Mouse (Mus musculus): ENCODE results near the gene Fadd. TPM values are rescaled to one million over a fixed set of nuclear protein-coding genes. Genes with fewer than 3 reads are reported as not detected.
A peak's percentile ranks its signal among the peaks of the same experiment; 100 is the strongest.

Gene Fadd
- polyA plus RNA-seq, 1 experiment from 2014 or later, result 8.6 TPM

DNA sequence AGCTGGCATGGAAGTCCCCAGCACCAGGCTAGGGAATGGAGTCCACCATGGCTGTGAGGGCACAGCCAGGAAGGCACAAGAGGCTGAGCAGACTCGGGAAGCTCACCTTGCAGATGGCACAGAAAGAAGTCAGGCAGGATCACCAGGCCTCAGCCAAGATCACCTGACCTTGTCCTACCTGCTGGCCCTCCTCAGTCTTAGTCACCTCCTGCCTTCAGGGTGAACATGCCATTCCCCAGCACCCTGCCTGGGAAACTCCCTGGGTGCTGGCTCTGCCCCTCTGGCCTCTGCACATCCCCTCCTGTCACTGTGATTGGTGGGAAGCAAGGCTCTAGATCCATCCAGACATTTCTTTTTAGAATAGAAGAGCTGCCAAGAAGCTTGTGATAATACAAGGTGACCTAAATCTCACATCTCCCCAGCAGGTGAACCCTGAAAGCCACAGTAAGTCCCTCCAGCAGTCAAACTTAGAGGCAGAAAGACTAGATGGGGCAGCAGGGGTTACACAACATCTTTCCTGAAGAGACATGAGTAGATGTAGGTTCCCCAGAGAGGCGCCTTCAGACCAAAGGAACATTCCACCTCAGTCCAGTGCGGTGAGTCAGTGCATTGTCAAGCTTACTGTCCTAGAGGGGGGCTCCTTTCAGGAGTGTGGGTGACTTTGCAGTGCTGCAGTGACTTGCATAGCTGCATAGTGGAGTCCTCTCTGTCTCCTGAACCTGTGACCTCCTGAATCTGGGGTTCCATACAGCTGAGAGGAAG lies 15.2 kb downstream of the Fadd start:
- Histone ChIP-seq H3K9ac (ENCODE audit: low read depth, low read length) (no peak overlapping the region), H3K4me3 (ENCODE audit: low read depth, low read length) (no peak overlapping the region), H3K27ac (ENCODE audit: low read depth, low read length) (no peak overlapping the region), H3K4me2 (replicated peaks; ENCODE audit: low read depth, low read length) (no peak overlapping the region), H3K27me3 (ENCODE audit: control insufficient read depth, insufficient read depth, low read length) (0 out of 2 replicates have a peak, but pooled peaks cover 2% of the 10 kb centered on the region), H3K4me1 (replicated peaks; ENCODE audit: control insufficient read depth, insufficient read depth, low read length) (no peaks in the 10 kb centered on the region), H3K36me3 (ENCODE audit: control insufficient read depth, insufficient read depth, low read length) (no peaks in the 10 kb centered on the region), H3K9me3 (ENCODE audit: control insufficient read depth, low read length) (no peaks in the 10 kb centered on the region)
- no peak for ATAC-seq (ENCODE audit: low FRiP score)
- 78% methylated on average over 3 of the region's 3 CpGs for WGBS
- no peak for DNase-seq (ENCODE audit: low spot score)

DNA sequence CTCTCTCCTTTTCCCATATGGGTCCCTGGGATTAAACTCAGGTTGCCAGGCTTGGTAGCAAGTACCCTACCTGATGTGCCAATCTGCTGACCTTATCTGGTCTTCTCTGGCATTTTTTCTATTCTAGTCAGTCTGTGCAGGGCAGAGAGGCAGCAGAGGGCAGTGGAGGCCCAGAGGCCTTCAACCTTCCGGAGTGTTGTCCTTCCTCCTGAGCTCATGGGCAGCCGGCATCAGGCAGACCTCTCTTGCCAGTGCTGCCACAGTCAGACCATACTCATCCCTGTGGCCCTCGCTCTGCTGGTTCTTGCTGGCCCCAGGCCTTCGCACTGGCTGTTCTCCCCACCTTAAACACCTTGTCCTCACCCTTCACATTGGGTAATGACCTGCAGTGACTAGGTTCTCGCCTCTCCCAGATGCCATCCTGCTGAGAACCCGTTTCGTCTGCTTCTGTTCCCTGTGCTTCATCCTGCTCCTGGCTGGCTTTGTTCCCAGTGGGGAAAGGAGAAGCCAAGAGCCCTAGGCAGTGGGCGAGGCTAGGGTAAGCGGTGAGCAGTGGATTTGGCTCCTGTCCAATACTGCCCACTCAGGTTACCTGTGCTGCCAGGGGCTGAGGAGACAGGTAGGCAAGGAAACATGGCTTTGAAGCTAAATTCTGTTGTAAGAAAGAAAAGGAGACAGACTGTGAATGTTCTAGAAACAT lies 18.7 kb downstream of the Fadd start:
- no peak overlapping the region for H3K4me2 ChIP-seq (replicated peaks; ENCODE audit: low read depth, low read length)
- no peak overlapping the region for H3K27ac ChIP-seq (ENCODE audit: low read depth, low read length)
- H3K36me3 ChIP-seq (ENCODE audit: control insufficient read depth, insufficient read depth, low read length), result no peaks in the 10 kb centered on the region
- H3K27me3 ChIP-seq (ENCODE audit: control insufficient read depth, insufficient read depth, low read length), result 0 out of 2 replicates have a peak, but pooled peaks cover 2% of the 10 kb centered on the region
- no peak overlapping the region for H3K9ac ChIP-seq (ENCODE audit: low read depth, low read length)
- no peak for DNase-seq (ENCODE audit: low spot score)
- 73% methylated on average over 9 of the region's 9 CpGs for WGBS
- H3K9me3 ChIP-seq (ENCODE audit: control insufficient read depth, low read length), result no peaks in the 10 kb centered on the region
- H3K4me1 ChIP-seq (replicated peaks; ENCODE audit: control insufficient read depth, insufficient read depth, low read length), result no peaks in the 10 kb centered on the region
- ATAC-seq (ENCODE audit: low FRiP score), result no peak
- no peak overlapping the region for H3K4me3 ChIP-seq (ENCODE audit: low read depth, low read length)

DNA sequence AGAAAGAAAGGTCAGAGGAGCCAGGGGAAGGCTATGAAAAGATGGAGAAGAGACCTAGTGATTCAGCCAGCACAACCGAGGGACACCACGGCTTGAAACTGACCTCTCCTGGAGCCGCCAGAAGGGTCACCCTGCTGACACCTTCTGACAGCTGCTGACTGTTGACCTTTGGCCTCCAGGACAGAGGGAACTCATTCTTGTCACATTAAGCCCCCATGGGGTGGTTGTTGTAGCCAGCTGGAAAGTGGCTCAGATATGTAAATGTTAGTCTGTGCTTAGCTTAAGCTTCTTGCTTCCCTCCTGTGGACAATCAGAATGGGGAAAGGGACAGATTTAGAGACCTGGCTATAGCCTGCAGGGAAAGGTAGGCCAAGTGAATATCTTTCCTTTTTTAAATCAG lies 20.2 kb downstream of the Fadd start:
- no peak for ATAC-seq (ENCODE audit: low FRiP score)
- Histone ChIP-seq H3K4me3 (ENCODE audit: low read depth, low read length) (no peak overlapping the region), H3K4me2 (replicated peaks; ENCODE audit: low read depth, low read length) (no peak overlapping the region), H3K4me1 (replicated peaks; ENCODE audit: control insufficient read depth, insufficient read depth, low read length) (no peaks in the 10 kb centered on the region), H3K9me3 (ENCODE audit: control insufficient read depth, low read length) (no peaks in the 10 kb centered on the region), H3K36me3 (ENCODE audit: control insufficient read depth, insufficient read depth, low read length) (no peaks in the 10 kb centered on the region), H3K27ac (ENCODE audit: low read depth, low read length) (no peak overlapping the region), H3K27me3 (ENCODE audit: control insufficient read depth, insufficient read depth, low read length) (0 out of 2 replicates have a peak, but pooled peaks cover 2% of the 10 kb centered on the region), H3K9ac (ENCODE audit: low read depth, low read length) (no peak overlapping the region)
- WGBS, result 0% methylated on average over 3 of the region's 3 CpGs
- DNase-seq (ENCODE audit: low spot score), result peak; percentile 33

DNA sequence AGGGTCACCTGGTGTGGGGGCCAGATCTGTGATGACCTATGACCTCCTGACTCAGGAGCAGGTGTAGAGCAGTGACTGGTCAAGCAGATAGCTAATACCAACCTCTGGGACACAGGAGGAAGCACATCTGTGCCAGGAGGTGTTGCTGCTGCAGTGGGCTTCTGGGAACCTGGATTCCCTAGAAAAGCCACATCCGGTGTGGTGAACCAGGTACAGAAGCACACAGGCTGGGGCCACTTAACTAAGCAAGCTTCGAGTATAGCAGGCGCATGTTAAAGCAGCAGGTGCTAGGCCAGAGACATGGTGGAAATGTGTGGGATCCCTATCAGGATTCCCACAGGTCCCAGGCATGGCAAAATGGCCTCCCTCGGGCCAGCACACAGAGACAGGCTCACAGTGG lies 21.7 kb downstream of the Fadd start:
- Histone ChIP-seq H3K9me3 (ENCODE audit: control insufficient read depth, low read length) (no peaks in the 10 kb centered on the region), H3K27me3 (ENCODE audit: control insufficient read depth, insufficient read depth, low read length) (peaks cover 2% of the 10 kb centered on the region; the same call in 1 of the 2 replicates), H3K27ac (ENCODE audit: low read depth, low read length) (no peak overlapping the region), H3K4me1 (replicated peaks; ENCODE audit: control insufficient read depth, insufficient read depth, low read length) (no peaks in the 10 kb centered on the region), H3K9ac (ENCODE audit: low read depth, low read length) (no peak overlapping the region), H3K4me2 (replicated peaks; ENCODE audit: low read depth, low read length) (no peak overlapping the region), H3K36me3 (ENCODE audit: control insufficient read depth, insufficient read depth, low read length) (no peaks in the 10 kb centered on the region), H3K4me3 (ENCODE audit: low read depth, low read length) (no peak overlapping the region)
- ATAC-seq (ENCODE audit: low FRiP score) (no peak), DNase-seq (ENCODE audit: low spot score) (no peak)
- 92% methylated on average over 4 of the region's 4 CpGs for WGBS

DNA sequence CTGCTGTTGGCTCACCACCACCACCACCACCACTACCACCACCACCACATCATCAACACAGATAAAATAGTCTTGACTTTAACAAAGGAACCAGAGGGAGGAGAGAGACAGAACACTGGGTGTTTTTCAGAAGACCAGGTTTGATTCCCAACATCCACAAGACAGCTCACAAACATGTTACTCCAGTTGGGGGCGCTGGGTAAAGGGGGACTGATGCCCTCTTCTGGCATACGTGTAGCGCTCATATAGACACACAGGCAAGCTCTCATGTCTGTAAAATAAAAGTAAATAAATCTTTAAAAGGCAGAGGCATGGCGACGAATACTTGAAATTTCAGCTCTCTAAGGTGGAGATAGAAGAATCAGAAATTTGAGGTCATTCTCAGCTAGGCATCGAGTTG lies 23.7 kb downstream of the Fadd start:
- Histone ChIP-seq H3K4me2 (replicated peaks; ENCODE audit: low read depth, low read length) (no peak overlapping the region), H3K36me3 (ENCODE audit: control insufficient read depth, insufficient read depth, low read length) (no peaks in the 10 kb centered on the region), H3K27ac (ENCODE audit: low read depth, low read length) (no peak overlapping the region), H3K27me3 (ENCODE audit: control insufficient read depth, insufficient read depth, low read length) (no peaks in the 10 kb centered on the region; the same call in 1 of the 2 replicates), H3K4me3 (ENCODE audit: low read depth, low read length) (no peak overlapping the region), H3K4me1 (replicated peaks; ENCODE audit: control insufficient read depth, insufficient read depth, low read length) (no peaks in the 10 kb centered on the region), H3K9ac (ENCODE audit: low read depth, low read length) (no peak overlapping the region), H3K9me3 (ENCODE audit: control insufficient read depth, low read length) (no peaks in the 10 kb centered on the region)
- 50% methylated on average over 6 of the region's 6 CpGs for WGBS
- no peak for ATAC-seq (ENCODE audit: low FRiP score)
- DNase-seq (ENCODE audit: low spot score), result no peak

DNA sequence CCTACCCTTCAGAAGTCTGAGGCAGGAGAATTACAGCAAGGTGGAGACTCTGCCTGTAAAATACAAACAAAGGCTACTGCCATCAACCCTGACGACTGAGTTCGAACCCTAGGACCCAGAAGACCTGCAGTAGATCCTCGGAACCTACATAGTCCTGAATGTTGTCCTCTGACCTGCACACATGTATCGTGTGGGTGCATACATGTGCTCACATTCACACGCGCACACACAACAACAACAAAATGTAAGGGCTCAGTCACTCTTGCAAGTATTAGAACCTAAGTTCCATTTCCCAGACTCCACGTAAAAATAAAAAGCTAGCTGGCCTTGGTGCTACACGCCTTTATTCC lies 28.2 kb downstream of the Fadd start:
- Histone ChIP-seq H3K4me3 (ENCODE audit: low read depth, low read length) (peak overlapping the region; percentile 85), H3K4me2 (replicated peaks; ENCODE audit: low read depth, low read length) (peak overlapping the region; percentile 78), H3K36me3 (ENCODE audit: control insufficient read depth, insufficient read depth, low read length) (no peaks in the 10 kb centered on the region), H3K27ac (ENCODE audit: low read depth, low read length) (no peak overlapping the region), H3K9ac (ENCODE audit: low read depth, low read length) (peak overlapping the region; percentile 91), H3K27me3 (ENCODE audit: control insufficient read depth, insufficient read depth, low read length) (no peaks in the 10 kb centered on the region; the same call in 1 of the 2 replicates), H3K9me3 (ENCODE audit: control insufficient read depth, low read length) (no peaks in the 10 kb centered on the region), H3K4me1 (replicated peaks; ENCODE audit: control insufficient read depth, insufficient read depth, low read length) (peaks cover 7% of the 10 kb centered on the region; the same call in 1 of the 2 replicates)
- WGBS, result 34% methylated on average over 8 of the region's 8 CpGs
- DNase-seq (ENCODE audit: low spot score) (no peak), ATAC-seq (ENCODE audit: low FRiP score) (peak; percentile 46; the same call in 1 of the 2 replicates)

DNA sequence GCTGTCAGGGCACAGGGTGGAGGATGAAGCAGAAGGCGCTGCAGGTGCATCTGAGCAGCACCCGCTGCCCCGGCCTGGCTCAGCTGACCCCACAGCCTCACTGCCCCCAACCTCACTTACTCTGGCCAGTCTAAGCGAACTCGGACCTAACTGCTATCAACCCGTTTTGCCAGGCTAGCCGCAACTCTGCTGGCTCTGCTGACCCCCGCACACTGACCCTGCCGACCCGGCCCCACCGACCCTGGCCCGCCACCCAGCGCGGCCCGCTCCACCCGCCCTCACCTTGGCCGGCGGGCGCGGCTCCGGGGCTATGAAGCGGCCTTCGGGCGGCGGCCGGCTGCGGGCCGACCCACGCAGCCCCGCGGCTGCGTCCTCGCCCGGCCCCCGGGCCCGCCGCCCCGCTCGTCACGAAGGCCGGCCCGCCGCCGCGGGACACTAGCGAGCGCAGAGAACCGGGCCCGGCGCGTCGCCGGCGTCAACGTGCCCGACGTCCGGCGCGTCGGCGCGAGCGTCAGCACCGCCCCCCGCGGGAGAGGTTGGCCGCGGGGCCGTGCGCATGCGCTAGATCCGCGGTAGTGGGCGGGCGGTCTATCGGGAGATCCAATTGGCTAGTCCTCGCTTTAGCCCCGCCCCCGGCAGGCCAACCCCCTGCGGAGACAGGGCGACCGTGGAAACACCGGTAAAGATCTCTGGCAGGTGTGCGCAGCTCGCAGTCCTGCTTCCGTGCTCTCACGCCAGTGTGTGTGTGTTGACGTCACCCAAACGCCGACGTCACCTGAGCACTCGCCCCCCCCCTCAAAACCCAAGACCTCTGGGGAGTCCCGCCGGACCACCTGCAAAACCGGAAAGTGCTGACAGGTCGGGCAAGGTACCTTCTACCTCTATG lies 28.8 kb downstream of the Fadd start, which contains the start of gene Ppfia1:
TSS of gene Ppfia1 (minus strand) at position 493 of the 886 bp plus-strand sequence.
- Histone ChIP-seq H3K27me3 (ENCODE audit: control insufficient read depth, insufficient read depth, low read length) (no peaks in the 10 kb centered on the region; the same call in 1 of the 2 replicates), H3K36me3 (ENCODE audit: control insufficient read depth, insufficient read depth, low read length) (no peaks in the 10 kb centered on the region), H3K9me3 (ENCODE audit: control insufficient read depth, low read length) (no peaks in the 10 kb centered on the region), H3K27ac (ENCODE audit: low read depth, low read length) (peak within 1 kb of the TSS; percentile 30; the same call in 1 of the 2 replicates), H3K4me1 (replicated peaks; ENCODE audit: control insufficient read depth, insufficient read depth, low read length) (peaks cover 7% of the 10 kb centered on the region; the same call in 1 of the 2 replicates), H3K9ac (ENCODE audit: low read depth, low read length) (peak within 1 kb of the TSS; percentile 91), H3K4me3 (ENCODE audit: low read depth, low read length) (peak within 1 kb of the TSS; percentile 85), H3K4me2 (replicated peaks; ENCODE audit: low read depth, low read length) (peak within 1 kb of the TSS; percentile 78)
- peak; percentile 99 for DNase-seq (ENCODE audit: low spot score)
- ATAC-seq (ENCODE audit: low FRiP score), result peak; percentile 92
- under 1% methylated on average over 78 of the region's 97 CpGs for WGBS

DNA sequence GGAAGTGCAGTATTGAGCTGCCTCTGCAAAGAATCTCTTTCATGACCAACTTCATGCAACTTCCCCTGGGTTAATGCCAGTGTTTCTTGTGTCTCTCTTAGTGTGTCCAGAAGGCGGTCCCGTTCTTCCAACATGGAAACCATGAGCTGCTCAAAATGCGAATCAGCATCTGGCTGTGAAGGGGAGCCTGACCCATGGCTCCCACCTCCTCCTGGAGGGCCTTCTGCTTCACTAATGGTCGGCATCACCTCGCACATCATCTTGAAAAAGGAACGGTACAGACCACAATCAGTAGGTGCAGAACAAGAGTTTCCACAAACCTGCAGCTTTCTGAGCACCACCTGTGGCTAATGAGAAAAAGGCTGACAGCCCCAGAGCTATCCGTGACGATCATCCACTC lies 30.0 kb downstream of the Fadd start:
- WGBS, result 89% methylated on average over 8 of the region's 8 CpGs
- Histone ChIP-seq H3K4me2 (replicated peaks; ENCODE audit: low read depth, low read length) (peak overlapping the region; percentile 78), H3K27me3 (ENCODE audit: control insufficient read depth, insufficient read depth, low read length) (no peaks in the 10 kb centered on the region; the same call in 1 of the 2 replicates), H3K36me3 (ENCODE audit: control insufficient read depth, insufficient read depth, low read length) (no peaks in the 10 kb centered on the region), H3K4me3 (ENCODE audit: low read depth, low read length) (no peak overlapping the region), H3K9ac (ENCODE audit: low read depth, low read length) (peak overlapping the region; percentile 91; the same call in 1 of the 2 replicates), H3K27ac (ENCODE audit: low read depth, low read length) (no peak overlapping the region), H3K9me3 (ENCODE audit: control insufficient read depth, low read length) (no peaks in the 10 kb centered on the region), H3K4me1 (replicated peaks; ENCODE audit: control insufficient read depth, insufficient read depth, low read length) (peaks cover 7% of the 10 kb centered on the region; the same call in 1 of the 2 replicates)
- ATAC-seq (ENCODE audit: low FRiP score) (no peak), DNase-seq (ENCODE audit: low spot score) (no peak)
